Mouse (Mus musculus) retina, postnatal 1 day (tissue): ENCODE measurements at regions not wholly inside any gene's neighbourhood (a gene's known extent, or its start where the extent isn't known, plus 50 kb on each side); places are given as distances from the start of the nearest gene placed in this dataset.

ENCODE experiments used
- DNase-seq: peaks from one replicate; pipeline ENCODE4 v3.0.0-alpha.2; 2012

- DNase-seq = no peak
Observed at GRCm38 (mm10) chr9:87452571-87452970, 197.2 kb upstream of the Cep162 start.

DNA sequence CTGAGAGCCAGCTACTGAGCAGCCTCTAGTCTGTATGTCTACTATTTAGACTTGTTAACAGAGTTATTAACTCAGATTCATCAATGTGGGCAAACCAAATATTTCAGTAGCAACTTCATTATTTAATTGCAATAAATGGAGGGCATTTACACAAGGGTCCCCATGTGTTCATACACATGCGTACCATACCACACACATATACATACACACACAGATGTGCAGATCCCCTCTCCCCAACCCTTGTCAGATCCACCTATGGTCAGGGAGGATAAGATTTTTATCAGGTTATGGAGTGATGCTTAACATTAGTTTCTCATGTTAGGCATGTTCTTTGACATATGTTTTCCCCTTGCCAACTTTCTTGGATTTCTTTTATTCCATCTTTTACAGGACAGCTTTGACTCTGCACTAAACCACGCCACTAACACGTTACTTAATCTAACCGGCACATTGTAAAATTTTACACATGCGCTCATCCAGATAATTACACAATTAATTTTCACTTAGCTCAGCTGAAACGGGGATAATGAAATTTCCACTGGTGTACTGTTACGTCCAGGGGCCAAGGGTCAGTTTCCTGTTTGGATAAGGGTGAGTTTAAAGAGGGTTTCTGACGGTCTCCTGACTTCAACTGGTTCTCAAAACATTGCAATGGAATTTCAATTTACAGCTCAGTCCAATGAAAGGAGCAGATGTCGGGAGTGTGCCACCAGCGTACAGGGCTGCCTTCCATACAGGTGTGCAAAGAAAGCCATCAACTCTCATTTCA, 188.3 kb upstream of the Cep162 start:
- DNase-seq = no peak

DNA sequence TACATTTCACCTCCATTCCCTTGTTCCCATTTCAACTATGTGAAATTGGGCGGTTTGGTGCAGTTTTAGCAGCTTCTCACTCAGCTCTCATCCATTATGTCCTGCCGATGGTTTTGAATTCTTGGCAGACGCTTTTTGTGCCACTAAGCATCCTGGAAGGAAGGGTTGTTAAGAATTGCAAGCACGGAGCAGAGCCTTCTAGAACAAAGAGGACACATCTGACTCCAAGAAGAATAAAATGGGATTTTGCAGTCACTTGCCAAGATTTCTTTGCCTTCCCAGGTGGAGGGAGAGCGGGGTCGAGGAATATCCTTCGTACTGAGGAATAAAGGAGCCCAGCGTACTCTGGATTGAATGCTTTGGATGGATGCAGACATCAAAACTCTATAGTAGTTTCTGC, 176.7 kb upstream of the Cep162 start:
- no peak for DNase-seq

DNA sequence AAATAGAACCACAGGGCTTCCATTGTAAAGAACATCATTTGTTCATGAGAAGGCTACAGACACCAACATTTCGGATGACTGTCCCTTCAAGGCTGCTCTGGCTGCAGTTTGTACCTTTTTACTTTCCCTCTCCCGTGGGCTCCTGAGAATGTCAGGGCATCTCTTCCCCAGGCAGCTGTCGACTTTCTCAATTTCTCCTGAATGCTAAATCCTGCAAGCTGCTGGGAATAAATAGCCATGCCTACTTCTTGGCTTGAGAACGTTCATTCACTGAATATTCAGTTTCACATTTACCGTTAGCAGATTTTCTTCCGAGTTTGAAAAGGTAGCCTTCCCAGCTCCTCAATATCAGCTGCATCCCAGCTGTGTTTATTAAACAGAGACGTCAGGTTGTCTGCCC, 176.2 kb upstream of the Cep162 start:
- no peak for DNase-seq

- DNase-seq = peak; percentile 57
Observed at GRCm38 (mm10) chr9:87425201-87425600, 169.9 kb upstream of the Cep162 start.

GRCm38 (mm10) chr9:87421175-87421574, 165.8 kb upstream of the Cep162 start:
- no peak for DNase-seq

- peak; percentile 59 for DNase-seq
Observed at GRCm38 (mm10) chr9:87419376-87419775, 164.0 kb upstream of the Cep162 start.

- no peak for DNase-seq
Observed at GRCm38 (mm10) chr9:87412894-87413293, 157.6 kb upstream of the Cep162 start.

DNA sequence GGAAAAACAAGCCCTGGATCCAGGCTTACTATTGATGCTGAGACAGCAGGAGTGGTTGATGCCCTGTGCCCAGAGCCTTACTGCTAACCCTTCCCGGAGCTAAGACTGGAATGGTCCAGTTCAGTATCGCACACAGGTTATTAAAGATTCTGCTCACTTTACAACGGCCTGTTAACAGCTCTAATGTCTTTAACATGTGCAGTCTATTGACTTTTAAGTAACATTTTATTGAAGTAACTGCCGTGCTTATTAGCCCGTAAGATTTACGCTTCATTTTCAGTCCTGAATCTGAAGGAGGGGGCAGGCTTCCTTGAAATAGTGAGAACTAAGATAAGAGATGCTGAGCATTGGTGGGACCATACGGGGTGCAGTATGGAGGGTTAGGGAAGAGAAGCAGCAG, 155.7 kb upstream of the Cep162 start:
- DNase-seq = no peak

- DNase-seq = no peak
Observed at GRCm38 (mm10) chr9:87409736-87410135, 154.4 kb upstream of the Cep162 start.

GRCm38 (mm10) chr9:87408805-87409204, 153.5 kb upstream of the Cep162 start:
- DNase-seq = no peak

DNA sequence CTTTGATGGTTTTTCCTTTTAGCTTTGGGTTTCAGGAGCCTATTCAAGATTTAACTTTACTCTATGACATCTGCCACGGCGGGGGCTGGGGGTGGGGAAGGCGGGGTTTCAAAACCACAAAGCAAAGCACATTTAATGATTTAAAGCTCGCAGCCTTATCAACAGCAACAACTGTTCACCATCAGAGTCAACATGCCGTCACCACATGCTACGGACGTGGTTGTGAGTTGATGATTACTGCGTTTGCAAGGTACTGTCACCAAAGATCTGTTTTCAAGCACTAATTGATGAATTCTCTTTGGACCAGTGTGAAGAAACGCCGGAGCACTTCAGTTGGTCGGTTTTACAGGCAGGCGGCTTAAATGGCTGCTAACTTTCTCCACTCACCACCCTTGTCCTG, 151.1 kb upstream of the Cep162 start:
- DNase-seq = no peak

DNA sequence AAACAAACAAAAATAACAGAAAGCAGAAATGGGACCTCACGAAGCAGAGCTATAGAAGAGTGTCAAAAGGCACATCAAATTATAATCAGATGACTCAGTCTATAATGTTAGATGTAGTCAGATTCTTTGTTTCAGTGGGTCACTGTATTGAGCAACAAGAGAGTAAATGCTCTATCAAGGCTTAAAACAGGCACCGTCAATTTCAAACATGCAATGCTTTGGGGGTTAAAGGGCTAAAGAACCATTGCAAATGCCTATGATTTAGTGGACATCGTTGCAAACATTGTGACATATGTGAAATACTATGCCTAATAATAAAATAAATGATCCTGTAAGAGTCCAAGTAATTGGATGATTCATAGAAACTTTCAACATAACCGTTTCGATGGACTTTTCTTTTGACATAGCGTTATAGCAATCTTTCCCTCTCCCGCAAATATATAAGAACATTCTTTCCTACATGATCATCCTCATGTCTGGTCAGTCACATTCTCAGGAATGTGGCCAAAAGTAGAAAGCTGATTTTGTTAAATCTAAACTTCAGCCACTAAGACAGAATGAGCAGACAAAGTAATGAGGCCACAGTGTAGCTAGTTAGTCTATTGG, 149.9 kb upstream of the Cep162 start:
- no peak for DNase-seq

GRCm38 (mm10) chr9:87402010-87402409, 146.7 kb upstream of the Cep162 start:
- no peak for DNase-seq

GRCm38 (mm10) chr9:87387516-87387915, 132.2 kb upstream of the Cep162 start:
- no peak for DNase-seq

GRCm38 (mm10) chr9:87383513-87383912, 128.2 kb upstream of the Cep162 start:
- DNase-seq = no peak

DNA sequence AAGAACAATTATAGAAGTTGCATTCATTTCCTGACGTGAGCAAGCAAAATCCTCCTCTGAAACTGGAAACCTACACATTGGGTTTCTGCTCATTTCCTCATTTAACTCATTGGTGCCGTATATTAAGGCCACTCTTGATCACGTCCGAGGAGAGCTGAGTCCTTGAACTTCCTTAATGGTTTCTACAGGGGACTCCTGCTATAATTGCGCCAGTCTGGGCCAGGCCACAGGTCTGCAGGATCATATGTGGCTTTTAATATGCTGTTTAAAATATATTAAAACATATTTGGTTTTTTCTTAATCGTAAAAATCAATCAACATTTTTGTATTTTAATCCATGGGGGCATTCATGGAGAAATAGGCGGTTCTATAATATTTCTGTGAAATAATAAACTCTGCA, 122.6 kb upstream of the Cep162 start:
- DNase-seq = no peak

DNA sequence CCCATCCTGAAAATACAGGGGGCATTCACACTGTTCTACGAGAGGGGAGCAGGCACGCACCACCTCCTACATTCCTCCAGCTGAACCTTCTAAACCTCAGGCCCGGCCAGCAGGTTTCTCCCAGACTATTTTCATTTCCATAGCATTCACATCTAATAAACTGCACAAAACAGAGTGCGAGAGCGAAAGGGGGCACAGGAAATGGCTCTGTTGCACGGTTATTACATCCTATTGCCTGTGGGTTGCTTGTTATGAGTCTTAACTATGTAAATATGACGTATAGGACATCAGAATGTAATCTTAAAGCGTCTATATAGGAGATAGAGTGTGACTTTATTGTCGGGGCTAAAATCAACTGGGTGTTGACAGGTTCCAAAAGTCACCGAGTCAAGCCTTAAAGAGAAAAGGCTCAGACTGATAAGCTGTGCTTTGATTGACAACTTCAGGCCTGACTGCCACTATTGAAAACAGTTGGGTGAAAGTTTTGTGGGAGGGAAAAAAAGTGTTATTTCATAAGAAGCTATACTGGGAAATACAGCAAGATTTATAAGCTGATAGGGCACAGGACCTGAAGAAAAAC, 121.5 kb upstream of the Cep162 start:
- DNase-seq = no peak

GRCm38 (mm10) chr9:87372251-87372905, 117.0 kb upstream of the Cep162 start:
- no peak for DNase-seq

- no peak for DNase-seq
Observed at GRCm38 (mm10) chr9:87369059-87369458, 113.7 kb upstream of the Cep162 start.

DNA sequence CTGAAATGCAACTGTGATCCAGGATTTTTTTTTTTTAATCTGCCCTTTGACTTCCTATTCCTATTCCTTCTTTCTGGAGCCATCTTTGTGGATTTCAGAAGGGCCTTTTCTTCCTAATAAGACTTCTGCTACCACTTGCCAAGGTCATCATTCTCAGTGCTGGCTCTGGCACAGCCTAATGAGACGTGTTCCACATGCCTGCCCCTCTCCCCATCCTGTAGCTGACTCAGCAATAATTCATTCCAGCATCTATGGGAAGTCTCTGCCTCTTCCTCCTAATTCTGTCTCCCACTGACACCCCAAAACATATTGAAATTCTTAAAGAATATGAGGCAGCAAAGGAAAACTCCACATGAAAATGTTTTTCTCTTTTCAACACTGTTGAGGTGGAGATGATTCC, 91.7 kb upstream of the Cep162 start:
- no peak for DNase-seq

GRCm38 (mm10) chr9:87346278-87346882, 91.0 kb upstream of the Cep162 start:
- no peak for DNase-seq

- DNase-seq = no peak
Observed at GRCm38 (mm10) chr9:87341438-87341837, 86.1 kb upstream of the Cep162 start.
